Mouse (Mus musculus) lung, adult 2 months (tissue): Measurements from ENCODE around the gene Larp4b.

Source experiments
- CTCF ChIP-seq: fragments of 200-500 bp; IDR thresholded peaks from 2 replicates; pipeline ENCODE4 v1.5.1; 2011; ENCODE audit warnings: mild to moderate bottlenecking, low read length, control low read depth; ENCODE audit not compliant: insufficient read depth
- POLR2A ChIP-seq: fragments of 200-500 bp; IDR thresholded peaks from 2 replicates; pipeline ENCODE4 v1.6.1; 2011; ENCODE audit warnings: low read depth, mild to moderate bottlenecking, control low read depth, low read length, borderline replicate concordance; ENCODE audit errors: extremely low read depth

DNA sequence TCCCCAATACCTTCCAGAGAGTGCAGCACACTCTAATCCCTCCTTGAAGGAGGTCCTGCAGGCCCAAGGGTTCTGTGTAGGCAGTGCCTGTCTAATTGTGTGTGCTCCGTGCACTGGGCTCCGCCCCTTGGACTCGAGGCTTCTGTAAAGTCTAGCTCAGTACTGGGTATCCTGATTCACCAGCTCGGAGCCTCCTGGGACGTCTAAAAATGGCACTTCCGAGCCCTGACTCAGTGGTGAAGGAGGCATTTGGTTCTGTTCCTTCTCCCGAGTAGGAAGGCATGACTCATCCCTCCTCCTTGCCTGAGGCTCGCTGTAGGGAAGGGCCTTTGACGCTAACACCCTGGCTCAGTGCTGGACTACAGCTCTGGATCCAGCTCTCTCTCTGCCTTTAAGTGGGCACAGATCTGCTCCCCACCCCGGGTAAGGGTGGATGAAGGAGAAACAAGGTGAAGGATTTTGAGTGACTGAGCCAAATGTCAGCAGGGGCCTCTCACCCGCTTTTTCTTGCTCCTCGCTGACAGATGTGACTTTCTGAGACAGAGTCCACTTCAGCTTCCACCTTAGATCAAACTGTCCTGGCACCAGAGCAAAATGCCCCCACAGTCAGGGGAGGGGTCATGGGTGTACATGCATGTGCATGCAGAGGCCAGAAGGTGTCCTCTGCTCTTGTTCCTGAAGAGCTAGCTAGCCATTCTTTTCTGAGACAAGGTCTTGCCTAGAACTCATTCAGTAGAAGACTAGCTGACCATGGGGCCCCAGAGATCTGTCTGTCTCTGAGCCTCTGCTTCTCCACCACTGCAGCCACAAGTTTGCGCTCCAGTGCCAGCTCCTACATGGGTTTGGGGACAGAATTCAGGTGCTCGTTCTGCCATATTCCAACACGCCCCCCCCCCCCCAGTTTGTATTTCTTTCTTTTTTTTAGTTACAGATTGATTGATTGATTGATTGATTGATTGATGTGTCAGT lies 97.8 kb downstream of the Larp4b start:
- TF ChIP-seq POLR2A (no peak), CTCF (no peak)
